Mouse (Mus musculus) megakaryocyte, embryonic 14.5 days (primary cell): ENCODE results near the gene Ptpre. TPM values are rescaled to one million over a fixed set of nuclear protein-coding genes. Genes with fewer than 3 reads are reported as not detected.
A peak's percentile ranks its signal among the peaks of the same experiment; 100 is the strongest.

Experiments used
- H3K27me3 ChIP-seq: replicated peaks from 2 replicates; pipeline ENCODE3; 2012; ENCODE audit warnings: inconsistent platforms
- H3K36me3 ChIP-seq: replicated peaks from 2 replicates; pipeline ENCODE3; 2012; ENCODE audit warnings: low read length, inconsistent platforms, mixed read lengths
- H3K4me1 ChIP-seq: 2 replicates; pipeline ENCODE4 v1.6.1; 2012; ENCODE audit warnings: inconsistent platforms
- H3K4me3 ChIP-seq: replicated peaks from 2 replicates; pipeline ENCODE3; 2012; ENCODE audit warnings: moderate library complexity, mild to moderate bottlenecking, inconsistent platforms
- H3K9me3 ChIP-seq: 2 replicates; pipeline ENCODE4 v1.6.1; 2012; ENCODE audit warnings: inconsistent platforms
- FLI1 ChIP-seq: IDR thresholded peaks from 2 replicates; pipeline ENCODE4 v1.6.1; 2012; ENCODE audit warnings: low read length, inconsistent platforms, mixed read lengths
- GATA1 ChIP-seq: IDR thresholded peaks from 3 replicates; pipeline ENCODE4 v1.6.1; 2012; ENCODE audit warnings: mixed read lengths, low read length, inconsistent platforms, borderline replicate concordance
- polyA plus RNA-seq: library from polyadenylated mRNA; stranded (reverse); fragments of >175 nt; gene quantifications from 2 replicates; pipeline ENCODE4 v1.2.3, GENCODE M21; 2012; ENCODE audit warnings: low replicate concordance; ENCODE audit not compliant: insufficient read depth

The Ptpre gene
- polyA plus RNA-seq, 1 experiment, result 7.7 TPM

- no peaks in the 10 kb centered on the region for H3K9me3 ChIP-seq
- H3K27me3 ChIP-seq, result no peaks in the 10 kb centered on the region
- peaks cover 89% of the 10 kb centered on the region for H3K36me3 ChIP-seq
- TF ChIP-seq GATA1, result no peak
- TF ChIP-seq FLI1, result no peak
- peaks cover 100% of the 10 kb centered on the region for H3K4me1 ChIP-seq
- H3K4me3 ChIP-seq, result no peak overlapping the region
Measured at GRCm38 (mm10) chr7:135548434-135548833, 11.2 kb downstream of the Ptpre start.

DNA sequence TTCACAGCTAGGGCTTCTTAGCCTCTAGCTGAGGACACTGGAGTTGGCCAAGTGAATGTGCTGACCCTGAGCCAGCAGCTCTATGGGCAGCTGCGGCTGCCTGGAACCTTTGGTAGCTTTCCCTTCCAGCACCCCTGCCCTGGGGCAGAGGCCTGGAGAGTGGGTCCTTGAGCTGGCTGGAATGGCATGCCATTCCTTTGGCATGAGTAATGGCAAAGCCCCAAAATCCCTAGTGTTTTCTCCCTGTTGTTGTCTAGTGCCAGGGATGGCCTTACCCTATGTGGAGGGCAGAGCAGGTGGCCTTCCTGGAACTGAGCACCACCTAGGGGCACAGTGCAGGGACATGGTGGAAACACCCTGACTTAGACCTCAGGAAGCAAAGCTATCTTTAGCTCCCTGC lies 14.3 kb downstream of the Ptpre start:
- Histone ChIP-seq H3K36me3 (peaks cover 85% of the 10 kb centered on the region), H3K4me1 (peaks cover 100% of the 10 kb centered on the region), H3K9me3 (no peaks in the 10 kb centered on the region), H3K4me3 (peak overlapping the region; percentile 48), H3K27me3 (no peaks in the 10 kb centered on the region)
- TF ChIP-seq FLI1 (no peak), GATA1 (no peak)

- Histone ChIP-seq H3K4me3 (no peak overlapping the region), H3K9me3 (no peaks in the 10 kb centered on the region), H3K36me3 (peaks cover 76% of the 10 kb centered on the region), H3K27me3 (no peaks in the 10 kb centered on the region), H3K4me1 (peaks cover 100% of the 10 kb centered on the region)
- no peak for TF ChIP-seq FLI1
- TF ChIP-seq GATA1, result no peak
Measured at GRCm38 (mm10) chr7:135553550-135553949, 16.3 kb downstream of the Ptpre start.

DNA sequence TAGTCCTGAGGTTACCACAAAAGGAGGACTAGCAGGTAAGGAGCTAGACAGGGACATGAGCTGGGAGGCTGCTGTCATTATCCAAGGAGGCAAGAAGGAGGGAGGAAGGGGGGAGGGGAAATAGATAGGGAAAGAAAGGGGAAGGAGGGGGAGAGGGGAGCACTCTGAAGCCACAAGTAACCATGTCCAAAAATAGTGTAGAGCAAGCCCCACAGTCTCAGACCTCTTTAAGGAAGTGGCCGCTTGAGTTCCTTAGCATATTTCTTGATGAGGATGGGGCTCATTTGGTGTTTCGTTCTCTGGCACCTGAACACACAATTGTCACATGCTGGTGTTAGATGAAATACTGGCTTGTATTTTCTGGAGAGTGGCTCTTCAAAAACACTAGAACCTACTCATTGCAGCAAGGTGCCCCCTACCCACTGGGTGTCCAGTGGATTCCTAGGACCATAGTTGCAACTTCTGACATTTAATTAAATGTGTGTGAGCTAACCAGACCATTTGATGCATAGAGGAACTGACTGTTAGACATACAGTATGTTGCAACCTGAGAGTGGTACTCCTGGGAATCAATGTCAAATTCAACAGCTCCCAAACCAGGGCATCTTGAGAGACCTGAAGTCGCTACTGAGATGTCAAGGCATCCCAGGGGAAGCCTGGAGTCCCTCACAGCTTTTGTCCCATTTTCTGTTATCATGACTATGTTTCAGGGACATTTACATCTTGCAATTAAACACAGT lies 19.6 kb downstream of the Ptpre start:
- H3K4me1 ChIP-seq, result peaks cover 100% of the 10 kb centered on the region
- TF ChIP-seq FLI1 (no peak), GATA1 (no peak)
- no peaks in the 10 kb centered on the region for H3K9me3 ChIP-seq
- H3K4me3 ChIP-seq, result peak overlapping the region; percentile 81
- no peaks in the 10 kb centered on the region for H3K27me3 ChIP-seq
- peaks cover 70% of the 10 kb centered on the region for H3K36me3 ChIP-seq

- TF ChIP-seq GATA1, result no peak
- TF ChIP-seq FLI1, result no peak
Measured at GRCm38 (mm10) chr7:135560280-135560679, 23.0 kb downstream of the Ptpre start.

GRCm38 (mm10) chr7:135564022-135564421 lies 26.7 kb downstream of the Ptpre start:
- Histone ChIP-seq H3K4me3 (no peak overlapping the region), H3K9me3 (no peaks in the 10 kb centered on the region), H3K27me3 (no peaks in the 10 kb centered on the region), H3K4me1 (peaks cover 100% of the 10 kb centered on the region), H3K36me3 (peaks cover 81% of the 10 kb centered on the region)
- TF ChIP-seq FLI1 (no peak), GATA1 (no peak)

More at GRCm38 (mm10) chr7:135560280-135560679, 23.0 kb downstream of the Ptpre start:
- peaks cover 100% of the 10 kb centered on the region for H3K4me1 ChIP-seq
- no peaks in the 10 kb centered on the region for H3K27me3 ChIP-seq
- no peak overlapping the region for H3K4me3 ChIP-seq
- no peaks in the 10 kb centered on the region for H3K9me3 ChIP-seq
- H3K36me3 ChIP-seq, result peaks cover 73% of the 10 kb centered on the region

DNA sequence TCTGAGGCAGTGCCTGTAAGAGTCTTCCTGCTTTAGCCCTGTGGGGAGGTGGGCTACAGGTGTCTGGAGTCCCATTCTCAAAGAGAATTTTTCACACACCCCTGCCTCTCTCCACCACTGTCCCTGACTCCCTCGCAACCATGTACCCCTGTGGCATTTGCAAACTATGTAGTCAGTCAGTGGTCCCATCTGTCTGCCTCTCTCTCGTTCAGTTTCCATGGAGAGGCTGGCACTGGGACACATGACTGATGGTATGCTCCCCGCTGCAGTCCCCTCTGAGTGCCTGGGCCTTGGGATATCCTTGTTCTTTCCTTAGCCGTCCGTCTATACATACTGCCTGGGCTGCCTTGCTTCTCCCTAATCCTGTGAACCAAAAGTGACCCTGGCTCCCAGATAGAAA lies 28.7 kb downstream of the Ptpre start:
- no peaks in the 10 kb centered on the region for H3K9me3 ChIP-seq
- H3K4me3 ChIP-seq, result peak overlapping the region; percentile 55
- peaks cover 86% of the 10 kb centered on the region for H3K36me3 ChIP-seq
- TF ChIP-seq GATA1, result no peak
- H3K4me1 ChIP-seq, result peaks cover 100% of the 10 kb centered on the region
- H3K27me3 ChIP-seq, result no peaks in the 10 kb centered on the region

DNA sequence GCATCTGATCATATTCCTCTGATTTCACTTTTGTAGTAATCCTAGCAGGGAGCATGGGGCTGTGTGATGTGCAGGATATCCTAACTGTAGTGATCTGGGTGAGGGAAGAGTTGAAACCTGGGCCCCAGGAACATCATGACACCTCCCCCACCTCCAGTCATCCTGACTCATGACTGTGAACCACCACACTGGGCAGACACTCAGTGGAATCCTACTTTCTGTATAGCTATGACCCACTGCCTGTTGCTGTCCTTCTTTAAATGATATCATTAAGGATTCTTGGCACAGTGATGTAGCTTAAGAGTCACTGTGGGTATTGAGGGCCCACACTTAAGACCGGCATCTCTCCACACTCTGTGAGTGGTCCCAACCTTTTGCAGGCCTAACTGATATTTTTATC lies 30.3 kb downstream of the Ptpre start:
- H3K27me3 ChIP-seq, result no peaks in the 10 kb centered on the region
- TF ChIP-seq GATA1 (no peak), FLI1 (no peak)
- peak overlapping the region; percentile 2 for H3K4me3 ChIP-seq
- H3K4me1 ChIP-seq, result peaks cover 100% of the 10 kb centered on the region
- peaks cover 86% of the 10 kb centered on the region for H3K36me3 ChIP-seq
- no peaks in the 10 kb centered on the region for H3K9me3 ChIP-seq

- TF ChIP-seq FLI1 (no peak), GATA1 (no peak)
- Histone ChIP-seq H3K4me3 (no peak overlapping the region), H3K27me3 (no peaks in the 10 kb centered on the region), H3K9me3 (no peaks in the 10 kb centered on the region), H3K4me1 (peaks cover 100% of the 10 kb centered on the region), H3K36me3 (peaks cover 88% of the 10 kb centered on the region)
Measured at GRCm38 (mm10) chr7:135568550-135568949, 31.3 kb downstream of the Ptpre start.

GRCm38 (mm10) chr7:135571392-135571791 lies 34.1 kb downstream of the Ptpre start:
- no peaks in the 10 kb centered on the region for H3K9me3 ChIP-seq
- H3K4me3 ChIP-seq, result no peak overlapping the region
- peaks cover 99% of the 10 kb centered on the region for H3K4me1 ChIP-seq
- no peaks in the 10 kb centered on the region for H3K27me3 ChIP-seq
- no peak for TF ChIP-seq FLI1
- peaks cover 70% of the 10 kb centered on the region for H3K36me3 ChIP-seq
